Mouse (Mus musculus) embryonic facial prominence, embryonic 11.5 days (tissue): ENCODE results near the gene Cetn3. TPM values are rescaled to one million over a fixed set of nuclear protein-coding genes. Genes with fewer than 3 reads are reported as not detected.

Experiments used
- ATAC-seq: fragments of 200-750 bp; cut with Nextera tagmentation; replicated peaks from 2 replicates; pipeline ENCODE4 v1.8.0; 2017; ENCODE audit warnings: low read depth; ENCODE audit not compliant: insufficient number of reproducible peaks, low FRiP score, low TSS enrichment
- DNase-seq: peaks from one replicate; pipeline ENCODE4 v3.0.0-alpha.2; 2015; ENCODE audit warnings: low spot score
- H3K27ac ChIP-seq: fragments of 300-500 bp; sonication (generic); replicated peaks from 2 replicates; pipeline ENCODE4 v1.5.1; 2014; ENCODE audit warnings: mild to moderate bottlenecking, low read depth, low read length, control low read depth
- H3K27me3 ChIP-seq: fragments of 300-500 bp; sonication (generic); 2 replicates; pipeline ENCODE4 v1.6.1; 2014; ENCODE audit warnings: mild to moderate bottlenecking, low read length, moderate library complexity, mixed read lengths; ENCODE audit not compliant: control insufficient read depth, insufficient read depth
- H3K36me3 ChIP-seq: fragments of 300-500 bp; sonication (generic); replicated peaks from 2 replicates; pipeline ENCODE4 v1.6.1; 2014; ENCODE audit warnings: low read depth, mild to moderate bottlenecking, low read length, moderate library complexity, mixed read lengths; ENCODE audit not compliant: control insufficient read depth, insufficient read depth
- H3K4me1 ChIP-seq: fragments of 300-500 bp; sonication (generic); 2 replicates; pipeline ENCODE4 v1.6.1; 2014; ENCODE audit warnings: low read length, mixed read lengths; ENCODE audit not compliant: control insufficient read depth, insufficient read depth
- H3K4me2 ChIP-seq: fragments of 300-500 bp; sonication (generic); 2 replicates; pipeline ENCODE4 v1.6.1; 2014; ENCODE audit warnings: low read depth, mild to moderate bottlenecking, control low read depth, low read length, moderate library complexity
- H3K4me3 ChIP-seq: fragments of 300-500 bp; sonication (generic); 2 replicates; pipeline ENCODE4 v1.5.1; 2014; ENCODE audit warnings: low read depth, low read length, control low read depth
- H3K9ac ChIP-seq: fragments of 300-500 bp; sonication (generic); replicated peaks from 2 replicates; pipeline ENCODE4 v1.6.1; 2014; ENCODE audit warnings: mild to moderate bottlenecking, control low read depth, low read length
- H3K9me3 ChIP-seq: fragments of 300-500 bp; sonication (generic); replicated peaks from 2 replicates; pipeline ENCODE4 v1.6.1; 2016; ENCODE audit warnings: mild to moderate bottlenecking, low read length, inconsistent platforms, mixed read lengths; ENCODE audit not compliant: control insufficient read depth
- WGBS: fragments of 180-500 bp; shearing (Covaris S2); extraction: QIAGEN DNeasy Blood & Tissue Kit; methylation state at CpG from one replicate; pipeline ENCODE4 v1.1.7; 2014; 5-methylcytosine and 5-hydroxymethylcytosine counted together
- polyA plus RNA-seq: library from polyadenylated mRNA; unstranded; fragments of >200 nt; fragmentation: Nextera tagmentation; extraction: Ambion mirVana; gene quantifications from 2 replicates; pipeline ENCODE4 v1.2.1, GENCODE M21; 2014

Cetn3 gene
- polyA plus RNA-seq, 1 experiment from 2014 or later, result 318 TPM

DNA sequence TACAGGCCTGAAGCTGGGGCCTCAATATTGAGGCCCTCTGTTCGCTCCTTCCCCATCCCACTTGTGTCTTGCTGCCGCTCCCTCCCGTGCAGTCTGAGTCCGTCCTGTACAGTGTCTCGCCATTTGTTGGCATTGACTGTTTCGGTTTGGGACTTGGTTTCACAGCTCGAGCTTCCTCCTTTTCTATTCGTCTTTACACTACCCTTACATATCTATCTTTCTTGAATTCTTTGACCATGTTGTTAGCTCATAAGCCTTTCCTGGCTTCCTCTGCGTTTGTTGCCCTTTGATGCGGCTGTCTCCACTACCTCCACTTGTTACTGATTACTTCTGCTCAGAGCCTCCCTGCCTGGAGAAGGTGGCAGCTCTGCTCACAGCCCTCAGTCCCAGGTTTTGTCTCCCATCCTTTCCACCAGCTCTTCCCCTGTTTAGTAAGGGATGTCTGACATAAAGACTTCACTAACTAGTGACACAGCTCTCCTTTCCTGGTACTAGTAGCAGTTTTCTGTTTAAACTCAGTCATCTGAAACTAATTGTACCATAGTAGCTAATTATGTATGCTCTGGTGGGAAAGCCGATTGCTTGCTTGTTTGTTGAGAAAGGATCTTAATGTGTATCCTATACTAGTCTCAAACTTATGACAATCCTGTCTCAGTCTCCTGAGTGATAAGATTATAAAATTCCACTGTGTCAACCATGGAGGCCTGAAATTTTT lies 3.0 kb downstream of the Cetn3 start:
- WGBS, result 76% methylated on average over 11 of the region's 11 CpGs
- no peak overlapping the region for H3K9ac ChIP-seq
- H3K4me2 ChIP-seq, result no peak overlapping the region
- H3K36me3 ChIP-seq, result peaks cover 2% of the 10 kb centered on the region
- ATAC-seq (no peak), DNase-seq (no peak)
- H3K9me3 ChIP-seq, result no peaks in the 10 kb centered on the region
- H3K4me1 ChIP-seq, result no peaks in the 10 kb centered on the region
- no peak overlapping the region for H3K4me3 ChIP-seq
- no peak overlapping the region for H3K27ac ChIP-seq
- no peaks in the 10 kb centered on the region for H3K27me3 ChIP-seq

DNA sequence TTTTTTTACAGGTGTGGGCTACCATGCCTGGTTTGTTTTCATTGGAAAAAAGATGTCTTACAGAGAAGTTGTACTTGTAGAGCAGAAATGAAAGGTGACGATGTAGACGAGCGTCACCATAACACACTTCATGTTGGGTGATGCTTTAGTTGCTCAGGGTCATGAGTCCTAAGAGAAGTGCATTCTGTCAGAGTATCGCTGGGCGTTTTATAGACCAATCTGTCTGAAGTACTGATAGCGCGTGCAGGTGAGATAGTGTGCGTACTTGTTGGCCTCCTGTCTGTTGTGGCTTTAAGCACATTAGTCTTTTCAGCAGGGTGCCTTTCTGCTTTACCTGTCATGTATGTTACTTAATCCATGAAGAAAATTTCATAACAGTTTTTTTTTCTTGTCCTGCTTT lies 7.3 kb downstream of the Cetn3 start:
- DNase-seq (no peak), ATAC-seq (no peak)
- Histone ChIP-seq H3K9me3 (no peaks in the 10 kb centered on the region), H3K9ac (no peak overlapping the region), H3K4me2 (no peak overlapping the region), H3K27ac (no peak overlapping the region), H3K4me1 (no peaks in the 10 kb centered on the region), H3K4me3 (no peak overlapping the region), H3K36me3 (peaks cover 2% of the 10 kb centered on the region), H3K27me3 (no peaks in the 10 kb centered on the region)
- WGBS, result 94% methylated on average over 8 of the region's 8 CpGs

DNA sequence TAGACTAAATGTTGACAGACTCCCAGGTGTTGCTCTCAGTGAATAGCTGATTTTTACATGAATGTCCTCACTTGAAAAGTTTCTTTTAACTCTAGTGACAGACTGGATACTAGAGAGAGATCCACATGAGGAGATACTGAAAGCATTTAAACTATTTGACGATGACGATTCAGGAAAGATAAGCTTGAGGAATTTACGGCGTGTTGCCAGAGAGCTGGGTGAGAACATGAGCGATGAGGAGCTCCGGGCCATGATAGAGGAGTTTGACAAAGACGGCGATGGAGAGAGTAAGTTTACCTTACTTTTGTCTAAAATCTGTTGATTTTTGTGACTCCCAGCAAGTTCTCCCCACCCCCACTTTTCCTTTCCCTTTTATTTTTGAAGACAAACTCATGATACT lies 9.0 kb downstream of the Cetn3 start:
- 89% methylated on average over 8 of the region's 8 CpGs for WGBS
- DNase-seq, result no peak
- ATAC-seq, result no peak
- Histone ChIP-seq H3K4me3 (no peak overlapping the region), H3K9me3 (no peaks in the 10 kb centered on the region), H3K27me3 (no peaks in the 10 kb centered on the region), H3K4me1 (no peaks in the 10 kb centered on the region), H3K4me2 (no peak overlapping the region), H3K27ac (no peak overlapping the region), H3K36me3 (peaks cover 2% of the 10 kb centered on the region), H3K9ac (no peak overlapping the region)

DNA sequence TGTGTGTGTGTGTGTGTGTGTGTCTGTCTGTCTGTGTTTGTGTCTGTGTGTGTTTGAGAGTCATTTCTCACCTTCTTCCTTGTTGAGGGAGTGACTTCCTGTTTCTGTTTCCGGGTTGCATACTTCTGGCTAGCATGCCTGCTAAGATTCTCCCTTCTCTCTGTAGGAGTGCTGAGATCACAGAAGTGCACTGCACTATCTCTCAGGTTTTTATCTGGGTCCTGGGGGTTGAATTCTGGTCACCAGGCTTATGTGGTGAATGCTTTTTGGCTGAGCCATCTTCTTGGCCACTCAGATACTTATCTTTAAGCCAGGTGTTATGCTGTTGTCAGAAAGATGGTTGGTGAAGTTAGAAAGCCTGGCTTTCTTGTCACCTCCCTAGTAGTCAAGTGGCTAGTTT lies 11.0 kb downstream of the Cetn3 start:
- H3K9ac ChIP-seq, result no peak overlapping the region
- H3K4me3 ChIP-seq, result no peak overlapping the region
- no peak overlapping the region for H3K4me2 ChIP-seq
- H3K36me3 ChIP-seq, result peaks cover 2% of the 10 kb centered on the region
- H3K9me3 ChIP-seq, result no peaks in the 10 kb centered on the region
- no peaks in the 10 kb centered on the region for H3K4me1 ChIP-seq
- DNase-seq, result no peak
- no peaks in the 10 kb centered on the region for H3K27me3 ChIP-seq
- no peak overlapping the region for H3K27ac ChIP-seq
- no peak for ATAC-seq
- WGBS, result 62% methylated on average over 1 of the region's 1 CpGs

DNA sequence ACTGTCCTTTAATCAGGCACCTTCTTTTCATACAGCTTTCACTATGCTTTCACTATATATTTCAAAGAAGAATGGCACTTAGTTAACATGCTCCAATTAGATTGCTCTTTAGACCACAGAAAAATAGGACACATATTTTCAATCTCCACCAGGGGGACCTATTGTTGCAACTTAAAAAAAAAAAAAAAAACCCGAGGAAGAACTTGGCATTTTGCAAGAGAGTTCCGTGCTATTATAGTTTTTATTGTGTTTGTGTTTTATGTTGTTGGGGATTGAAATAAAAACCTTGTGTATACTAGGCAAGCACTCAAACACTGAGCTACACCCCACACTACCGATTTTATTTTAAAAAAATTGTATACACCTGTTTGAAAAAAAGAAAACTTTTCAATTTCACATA lies 18.2 kb downstream of the Cetn3 start:
- Histone ChIP-seq H3K27ac (no peak overlapping the region), H3K4me1 (no peaks in the 10 kb centered on the region), H3K4me2 (no peak overlapping the region), H3K4me3 (no peak overlapping the region), H3K9me3 (no peaks in the 10 kb centered on the region), H3K27me3 (no peaks in the 10 kb centered on the region), H3K9ac (no peak overlapping the region), H3K36me3 (no peaks in the 10 kb centered on the region)
- 59% methylated on average over 3 of the region's 3 CpGs for WGBS
- peak; percentile 24 for DNase-seq
- ATAC-seq, result no peak

DNA sequence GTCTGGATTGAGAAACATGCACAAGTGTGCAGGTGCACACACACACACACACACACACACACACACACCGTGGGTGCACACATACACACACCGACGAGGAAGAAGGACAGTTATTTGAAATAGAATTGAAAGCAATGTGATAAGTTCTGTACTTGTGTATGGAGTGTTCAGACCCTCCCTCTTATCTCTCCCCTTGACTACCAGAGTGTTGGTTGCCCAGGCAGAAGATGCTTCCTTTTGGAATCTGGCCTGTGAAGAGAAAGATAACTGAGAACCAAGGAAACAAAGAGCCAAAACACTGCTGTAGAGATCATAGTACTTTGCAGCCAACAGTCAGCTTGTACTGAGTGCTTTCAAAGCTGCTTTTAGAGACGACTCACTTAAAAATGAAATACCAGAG lies 20.8 kb downstream of the Cetn3 start:
- no peak for DNase-seq
- no peaks in the 10 kb centered on the region for H3K4me1 ChIP-seq
- H3K9me3 ChIP-seq, result no peaks in the 10 kb centered on the region
- H3K27ac ChIP-seq, result no peak overlapping the region
- no peaks in the 10 kb centered on the region for H3K27me3 ChIP-seq
- ATAC-seq, result no peak
- 93% methylated on average over 4 of the region's 4 CpGs for WGBS
- no peak overlapping the region for H3K9ac ChIP-seq
- H3K4me3 ChIP-seq, result no peak overlapping the region
- H3K36me3 ChIP-seq, result no peaks in the 10 kb centered on the region
- H3K4me2 ChIP-seq, result no peak overlapping the region

DNA sequence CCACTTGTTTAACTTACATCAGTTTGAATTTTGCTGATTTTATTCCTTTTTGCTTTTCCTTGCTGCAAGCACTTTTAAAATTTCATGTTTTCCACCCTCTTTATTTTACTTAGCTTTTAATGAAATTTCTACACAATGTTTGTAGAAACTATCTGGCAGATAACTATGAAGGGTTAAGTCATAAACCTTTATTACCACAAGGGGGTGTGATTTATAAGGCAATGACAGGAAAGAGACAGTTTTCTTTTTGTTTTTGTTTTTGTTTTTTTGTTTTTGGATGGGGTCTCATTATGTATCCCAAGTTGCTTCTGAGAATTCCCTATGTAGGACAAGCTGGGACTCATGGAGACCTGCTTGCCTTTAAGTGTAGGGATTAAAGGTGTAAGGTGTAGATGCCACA lies 39.9 kb downstream of the Cetn3 start:
- Histone ChIP-seq H3K27me3 (no peaks in the 10 kb centered on the region), H3K4me1 (no peaks in the 10 kb centered on the region), H3K36me3 (no peaks in the 10 kb centered on the region), H3K4me3 (no peak overlapping the region), H3K27ac (no peak overlapping the region), H3K9ac (no peak overlapping the region), H3K4me2 (no peak overlapping the region), H3K9me3 (no peaks in the 10 kb centered on the region)
- ATAC-seq (no peak), DNase-seq (no peak)

DNA sequence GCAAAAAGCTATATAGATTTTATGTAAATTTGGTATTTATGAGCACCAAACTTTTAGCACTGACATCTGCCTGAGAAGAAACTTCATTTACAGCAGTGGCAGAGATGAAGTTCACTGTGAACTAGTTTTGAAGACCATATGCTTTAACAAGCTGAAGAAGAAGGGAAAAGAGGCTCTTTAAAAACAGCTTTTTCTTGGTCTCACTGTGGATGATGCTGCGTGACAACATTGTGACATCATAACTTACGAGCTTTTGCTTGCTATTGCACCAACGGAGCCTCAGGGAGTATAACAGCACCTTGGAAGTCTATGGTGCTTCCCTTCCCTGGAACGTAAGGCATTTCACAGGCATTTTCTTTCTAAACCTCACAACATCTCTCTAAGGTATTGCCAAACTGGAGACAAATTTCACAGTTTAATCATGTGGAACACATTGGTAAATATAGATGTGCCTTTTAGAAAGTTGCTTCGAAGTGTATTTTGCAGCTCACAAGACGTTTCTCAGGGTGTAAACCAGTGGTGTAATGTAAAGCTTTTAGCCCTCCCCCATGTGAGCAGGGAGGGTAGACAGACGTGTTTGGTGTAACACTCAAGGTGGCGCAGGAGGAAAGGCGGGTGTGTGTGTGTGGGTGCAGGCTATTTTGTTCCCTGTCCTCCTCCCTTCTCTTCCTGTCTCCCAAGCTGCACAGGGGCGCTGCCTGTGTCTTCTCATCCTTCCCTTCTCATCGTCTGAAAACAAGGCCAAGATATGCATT lies 41.9 kb downstream of the Cetn3 start:
- no peak for DNase-seq
- WGBS, result 75% methylated on average over 11 of the region's 11 CpGs
- H3K27me3 ChIP-seq, result no peaks in the 10 kb centered on the region

More for the DNA sequence above, 41.9 kb downstream of the Cetn3 start:
- Histone ChIP-seq H3K9me3 (no peaks in the 10 kb centered on the region), H3K9ac (no peak overlapping the region), H3K27ac (no peak overlapping the region), H3K4me1 (no peaks in the 10 kb centered on the region), H3K36me3 (no peaks in the 10 kb centered on the region), H3K4me3 (no peak overlapping the region), H3K4me2 (no peak overlapping the region)
- ATAC-seq, result no peak
